Mouse (Mus musculus) midbrain, embryonic 12.5 days (tissue): Measurements from ENCODE around the gene Msmp. TPM values are rescaled to one million over a fixed set of nuclear protein-coding genes. Genes with fewer than 3 reads are reported as not detected.
A peak's percentile ranks its signal among the peaks of the same experiment; 100 is the strongest.

Experiments
- ATAC-seq: fragments of 200-750 bp; cut with Nextera tagmentation; 2 replicates; pipeline ENCODE4 v1.8.0; 2017; ENCODE audit warnings: low read depth, moderate TSS enrichment, moderate library complexity; ENCODE audit not compliant: low FRiP score
- H3K27ac ChIP-seq: fragments of 300-500 bp; sonication (generic); replicated peaks from 2 replicates; pipeline ENCODE4 v1.5.1; 2016; ENCODE audit warnings: mild to moderate bottlenecking
- H3K27me3 ChIP-seq: fragments of 300-500 bp; sonication (generic); 2 replicates; pipeline ENCODE4 v1.6.1; 2016; ENCODE audit warnings: mild to moderate bottlenecking
- H3K36me3 ChIP-seq: fragments of 300-500 bp; sonication (generic); 2 replicates; pipeline ENCODE4 v1.6.1; 2016
- H3K4me1 ChIP-seq: fragments of 300-500 bp; sonication (generic); 2 replicates; pipeline ENCODE4 v1.6.1; 2016
- H3K4me2 ChIP-seq: fragments of 300-500 bp; sonication (generic); replicated peaks from 2 replicates; pipeline ENCODE4 v1.6.1; 2016; ENCODE audit warnings: mild to moderate bottlenecking, moderate library complexity
- H3K4me3 ChIP-seq: fragments of 300-500 bp; sonication (generic); 2 replicates; pipeline ENCODE4 v1.5.1; 2016; ENCODE audit warnings: mild to moderate bottlenecking
- H3K9ac ChIP-seq: fragments of 300-500 bp; sonication (generic); replicated peaks from 2 replicates; pipeline ENCODE4 v1.6.1; 2016; ENCODE audit warnings: mild to moderate bottlenecking, moderate library complexity
- H3K9me3 ChIP-seq: fragments of 300-500 bp; sonication (generic); 2 replicates; pipeline ENCODE4 v1.6.1; 2016; ENCODE audit warnings: mild to moderate bottlenecking
- WGBS: fragments of 180-500 bp; shearing (Covaris S2); methylation state at CpG from one replicate; pipeline ENCODE4 v1.1.7; 2016; 5-methylcytosine and 5-hydroxymethylcytosine counted together
- polyA plus RNA-seq: library from polyadenylated mRNA; unstranded; fragments of >200 nt; fragmentation: Nextera tagmentation; extraction: Ambion mirVana; gene quantifications from 2 replicates; pipeline ENCODE4 v1.2.1, GENCODE M21; 2016

The Msmp gene
- polyA plus RNA-seq, 1 experiment from 2014 or later = 1.8 TPM

GRCm38 (mm10) chr4:43587681-43588080 is 3.4 kb upstream of the Msmp start:
- Histone ChIP-seq H3K4me3 (no peak overlapping the region), H3K4me1 (no peaks in the 10 kb centered on the region), H3K9me3 (no peaks in the 10 kb centered on the region), H3K9ac (no peak overlapping the region), H3K27ac (no peak overlapping the region), H3K36me3 (peaks cover 20% of the 10 kb centered on the region), H3K27me3 (no peaks in the 10 kb centered on the region), H3K4me2 (no peak overlapping the region)
- no peak for ATAC-seq
- WGBS = 66% methylated on average over 7 of the region's 7 CpGs

GRCm38 (mm10) chr4:43586411-43586810 is 2.1 kb upstream of the Msmp start:
- H3K4me1 ChIP-seq = no peaks in the 10 kb centered on the region
- no peak overlapping the region for H3K4me2 ChIP-seq
- H3K9me3 ChIP-seq = no peaks in the 10 kb centered on the region
- H3K9ac ChIP-seq = no peak overlapping the region
- no peak overlapping the region for H3K4me3 ChIP-seq
- H3K27ac ChIP-seq = no peak overlapping the region
- H3K36me3 ChIP-seq = peaks cover 32% of the 10 kb centered on the region
- 80% methylated on average over 8 of the region's 8 CpGs for WGBS
- H3K27me3 ChIP-seq = no peaks in the 10 kb centered on the region
- no peak for ATAC-seq

GRCm38 (mm10) chr4:43585682-43586081 is 1.4 kb upstream of the Msmp start:
- no peak overlapping the region for H3K9ac ChIP-seq
- H3K9me3 ChIP-seq = no peaks in the 10 kb centered on the region
- H3K4me1 ChIP-seq = no peaks in the 10 kb centered on the region
- no peaks in the 10 kb centered on the region for H3K27me3 ChIP-seq
- no peak overlapping the region for H3K27ac ChIP-seq
- H3K4me2 ChIP-seq = no peak overlapping the region
- 64% methylated on average over 10 of the region's 10 CpGs for WGBS
- H3K36me3 ChIP-seq = peaks cover 40% of the 10 kb centered on the region
- no peak for ATAC-seq
- no peak overlapping the region for H3K4me3 ChIP-seq

GRCm38 (mm10) chr4:43583421-43583820 is 873 bp downstream of the Msmp start:
- Histone ChIP-seq H3K27ac (no peak overlapping the region), H3K9ac (no peak overlapping the region), H3K4me3 (no peak overlapping the region), H3K27me3 (no peaks in the 10 kb centered on the region), H3K4me1 (peaks cover 10% of the 10 kb centered on the region), H3K4me2 (no peak overlapping the region), H3K9me3 (no peaks in the 10 kb centered on the region), H3K36me3 (peaks cover 45% of the 10 kb centered on the region)
- ATAC-seq = no peak
- WGBS = 79% methylated on average over 7 of the region's 7 CpGs

- no peaks in the 10 kb centered on the region for H3K27me3 ChIP-seq
- peaks cover 45% of the 10 kb centered on the region for H3K36me3 ChIP-seq
- 92% methylated on average over 5 of the region's 5 CpGs for WGBS
- ATAC-seq = no peak
- H3K9ac ChIP-seq = no peak overlapping the region
- no peak overlapping the region for H3K4me2 ChIP-seq
- no peak overlapping the region for H3K27ac ChIP-seq
- no peak overlapping the region for H3K4me3 ChIP-seq
- no peaks in the 10 kb centered on the region for H3K9me3 ChIP-seq
- H3K4me1 ChIP-seq = peaks cover 20% of the 10 kb centered on the region
These were observed 2.1 kb downstream of the Msmp start for GRCm38 (mm10) chr4:43582241-43582640.

GRCm38 (mm10) chr4:43581381-43581780 is 2.9 kb downstream of the Msmp start:
- 96% methylated on average over 12 of the region's 12 CpGs for WGBS
- H3K4me3 ChIP-seq = no peak overlapping the region
- no peaks in the 10 kb centered on the region for H3K27me3 ChIP-seq
- peaks cover 29% of the 10 kb centered on the region for H3K4me1 ChIP-seq
- H3K36me3 ChIP-seq = peaks cover 45% of the 10 kb centered on the region
- no peak overlapping the region for H3K9ac ChIP-seq
- no peak overlapping the region for H3K4me2 ChIP-seq
- ATAC-seq = no peak
- no peaks in the 10 kb centered on the region for H3K9me3 ChIP-seq
- no peak overlapping the region for H3K27ac ChIP-seq

GRCm38 (mm10) chr4:43580721-43581120 is 3.6 kb downstream of the Msmp start:
- Histone ChIP-seq H3K4me3 (no peak overlapping the region), H3K4me2 (no peak overlapping the region), H3K27ac (no peak overlapping the region), H3K9me3 (no peaks in the 10 kb centered on the region), H3K4me1 (peaks cover 35% of the 10 kb centered on the region), H3K36me3 (peaks cover 45% of the 10 kb centered on the region), H3K27me3 (no peaks in the 10 kb centered on the region), H3K9ac (no peak overlapping the region)
- ATAC-seq = no peak
- WGBS = 94% methylated on average over 5 of the region's 5 CpGs

GRCm38 (mm10) chr4:43579731-43580130 is 4.6 kb downstream of the Msmp start:
- H3K4me3 ChIP-seq = peak overlapping the region; percentile 82
- ATAC-seq = no peak
- WGBS = 87% methylated on average over 6 of the region's 6 CpGs
- H3K36me3 ChIP-seq = peaks cover 45% of the 10 kb centered on the region
- H3K27ac ChIP-seq = no peak overlapping the region
- H3K27me3 ChIP-seq = no peaks in the 10 kb centered on the region
- peak overlapping the region; percentile 96 for H3K4me2 ChIP-seq
- H3K9me3 ChIP-seq = no peaks in the 10 kb centered on the region
- peak overlapping the region; percentile 92; the same call in 1 of the 2 replicates for H3K9ac ChIP-seq
- peaks cover 45% of the 10 kb centered on the region for H3K4me1 ChIP-seq

- peak overlapping the region; percentile 82 for H3K4me3 ChIP-seq
- ATAC-seq = no peak
- H3K27me3 ChIP-seq = no peaks in the 10 kb centered on the region
- H3K4me1 ChIP-seq = peaks cover 45% of the 10 kb centered on the region
- peak overlapping the region; percentile 92 for H3K9ac ChIP-seq
- no peaks in the 10 kb centered on the region for H3K9me3 ChIP-seq
- H3K4me2 ChIP-seq = peak overlapping the region; percentile 96
- H3K27ac ChIP-seq = peak overlapping the region; percentile 63; the same call in 1 of the 2 replicates
- peaks cover 41% of the 10 kb centered on the region for H3K36me3 ChIP-seq
- 11% methylated on average over 10 of the region's 10 CpGs for WGBS
These were observed 5.0 kb downstream of the Msmp start for GRCm38 (mm10) chr4:43579256-43579655.

- ATAC-seq = peak; percentile 85
- peaks cover 45% of the 10 kb centered on the region for H3K4me1 ChIP-seq
- H3K36me3 ChIP-seq = peaks cover 40% of the 10 kb centered on the region
- H3K27me3 ChIP-seq = no peaks in the 10 kb centered on the region
- H3K4me3 ChIP-seq = peak within 1 kb of the TSS; percentile 82
- H3K9me3 ChIP-seq = no peaks in the 10 kb centered on the region
- under 1% methylated on average over 75 of the region's 76 CpGs for WGBS
- peak within 1 kb of the TSS; percentile 92 for H3K9ac ChIP-seq
- H3K4me2 ChIP-seq = peak within 1 kb of the TSS; percentile 96
- peak within 1 kb of the TSS; percentile 63 for H3K27ac ChIP-seq
These were observed 5.7 kb downstream of the Msmp start, which contains the start of the genes Rgp1 and Gba2 for GRCm38 (mm10) chr4:43578376-43579204. Gene Rgp1, plus strand, starts transcription at chr4:43578715. Gene Gba2, minus strand, starts transcription at chr4:43578873.

GRCm38 (mm10) chr4:43577237-43577881 is 6.9 kb downstream of the Msmp start:
- 58% methylated on average over 8 of the region's 8 CpGs for WGBS
- peak overlapping the region; percentile 82 for H3K4me3 ChIP-seq
- peaks cover 35% of the 10 kb centered on the region for H3K36me3 ChIP-seq
- H3K27ac ChIP-seq = no peak overlapping the region
- H3K27me3 ChIP-seq = no peaks in the 10 kb centered on the region
- peak overlapping the region; percentile 92 for H3K9ac ChIP-seq
- H3K4me1 ChIP-seq = peaks cover 45% of the 10 kb centered on the region
- ATAC-seq = no peak
- H3K9me3 ChIP-seq = no peaks in the 10 kb centered on the region
- H3K4me2 ChIP-seq = peak overlapping the region; percentile 96

- no peak for ATAC-seq
- peak overlapping the region; percentile 8; the same call in 1 of the 2 replicates for H3K4me3 ChIP-seq
- WGBS = 65% methylated on average over 2 of the region's 2 CpGs
- no peak overlapping the region for H3K27ac ChIP-seq
- peaks cover 34% of the 10 kb centered on the region for H3K36me3 ChIP-seq
- no peaks in the 10 kb centered on the region for H3K9me3 ChIP-seq
- no peaks in the 10 kb centered on the region for H3K27me3 ChIP-seq
- peaks cover 45% of the 10 kb centered on the region for H3K4me1 ChIP-seq
- H3K4me2 ChIP-seq = peak overlapping the region; percentile 96
- H3K9ac ChIP-seq = no peak overlapping the region
These were observed 8.9 kb downstream of the Msmp start for GRCm38 (mm10) chr4:43575356-43575755.
